Mouse (Mus musculus) monocyte, adult 5-6 weeks (primary cell): Measurements from ENCODE around the gene Fbxo45. TPM values are rescaled to one million over a fixed set of nuclear protein-coding genes. Genes with fewer than 3 reads are reported as not detected.

Experiments
- ATAC-seq: fragments of 153-309, 156-312 bp; replicated peaks from 2 replicates; pipeline ENCODE4 v1.8.0; 2017; ENCODE audit warnings: mild to moderate bottlenecking; ENCODE audit not compliant: low TSS enrichment, insufficient number of reproducible peaks, severe bottlenecking, poor library complexity, low FRiP score
- total RNA-seq: library from RNA; stranded (forward); fragments of 200-1000, 200-491, 200-594 nt; gene quantifications from 3 replicates; pipeline ENCODE4 v1.2.3, GENCODE M21; 2017

Gene Fbxo45
- total RNA-seq, 1 experiment from 2014 or later: 14.1 TPM

GRCm38 (mm10) chr16:32214804-32215576 is 32.0 kb downstream of the Fbxo45 start:
- no peak for ATAC-seq

DNA sequence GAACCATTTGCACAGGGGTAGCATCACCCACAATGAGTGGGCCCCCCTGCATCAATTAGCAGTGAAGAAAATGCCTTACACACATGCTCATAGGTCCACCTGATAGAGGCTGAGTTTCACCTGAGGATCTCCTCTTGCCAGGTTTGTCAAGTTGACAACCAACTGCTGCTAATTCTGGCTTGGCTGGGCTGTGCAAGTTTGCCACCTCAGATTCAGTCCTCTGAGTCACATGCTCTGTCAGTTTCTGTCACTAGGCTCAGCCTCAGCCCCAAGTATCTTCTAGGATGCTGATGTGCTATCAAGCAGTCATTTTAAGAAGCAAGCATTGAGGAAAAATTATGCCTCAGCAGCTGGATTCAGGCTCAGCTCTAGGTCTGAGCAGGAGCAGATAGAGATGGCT is 32.8 kb downstream of the Fbxo45 start:
- no peak for ATAC-seq

- ATAC-seq: no peak
These were observed 42.1 kb downstream of the Fbxo45 start for GRCm38 (mm10) chr16:32204902-32205301.

DNA sequence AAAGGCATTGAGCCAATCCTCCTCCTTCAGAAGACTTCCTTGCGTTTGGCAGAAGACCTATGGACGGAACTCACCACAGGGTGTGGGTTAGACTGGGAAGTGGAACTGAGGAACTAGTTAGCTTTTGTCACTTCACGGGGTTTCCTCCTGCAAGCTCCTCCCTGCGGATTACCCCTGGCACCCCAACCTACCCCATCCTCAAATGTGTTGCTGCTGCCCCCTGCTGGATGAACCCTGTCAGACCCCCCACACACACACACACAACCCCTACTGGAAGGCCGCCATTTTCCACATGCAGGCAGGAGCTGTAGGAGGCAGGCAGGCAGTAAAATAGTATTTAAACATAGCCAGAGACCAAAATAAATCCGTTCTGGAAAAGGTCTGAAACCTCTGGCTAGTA is 44.3 kb downstream of the Fbxo45 start:
- ATAC-seq: peak; percentile 96

- ATAC-seq: no peak
These were observed 46.0 kb downstream of the Fbxo45 start for GRCm38 (mm10) chr16:32201004-32201325.

DNA sequence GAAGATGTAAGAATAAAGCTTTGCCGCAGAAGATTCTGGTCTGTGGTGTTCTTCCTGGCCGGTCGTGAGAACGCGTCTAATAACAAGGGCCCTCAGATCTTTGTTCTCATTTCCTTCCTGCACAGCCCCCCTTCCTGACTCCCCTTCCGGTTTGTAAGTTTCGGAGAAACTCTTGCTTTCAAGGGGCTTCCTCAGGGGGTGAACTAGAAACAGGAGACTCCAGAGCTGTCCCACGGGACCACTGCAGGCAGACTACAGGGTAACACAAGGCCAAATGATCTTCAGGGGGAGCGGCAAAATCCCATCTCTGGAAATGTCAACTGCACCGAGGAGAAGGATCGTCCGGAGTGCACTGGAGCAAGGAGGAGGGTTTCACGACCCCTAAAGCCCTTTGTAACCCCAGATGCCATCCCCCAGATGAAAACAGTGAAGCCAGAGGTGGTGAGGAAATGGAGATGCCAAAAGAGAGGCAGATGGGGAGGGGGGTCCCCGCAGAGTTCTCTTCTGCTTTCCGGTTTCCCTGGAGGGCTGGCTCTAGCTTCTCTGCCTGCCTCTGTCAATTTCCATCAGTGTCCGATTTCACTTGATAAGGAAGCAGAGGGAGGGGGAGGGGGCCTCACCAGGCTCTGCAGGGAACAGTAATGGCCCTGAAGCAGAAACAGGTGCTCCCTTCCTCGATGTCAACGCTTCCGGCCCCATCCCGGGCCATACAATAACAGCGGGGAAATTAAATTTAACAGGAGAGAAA is 46.5 kb downstream of the Fbxo45 start:
- ATAC-seq: no peak; the same call in 1 of the 2 replicates

- ATAC-seq: peak; percentile 93
These were observed 56.9 kb downstream of the Fbxo45 start for GRCm38 (mm10) chr16:32190011-32190441.

- peak; percentile 86 for ATAC-seq
These were observed 57.8 kb downstream of the Fbxo45 start for GRCm38 (mm10) chr16:32189109-32189508.

DNA sequence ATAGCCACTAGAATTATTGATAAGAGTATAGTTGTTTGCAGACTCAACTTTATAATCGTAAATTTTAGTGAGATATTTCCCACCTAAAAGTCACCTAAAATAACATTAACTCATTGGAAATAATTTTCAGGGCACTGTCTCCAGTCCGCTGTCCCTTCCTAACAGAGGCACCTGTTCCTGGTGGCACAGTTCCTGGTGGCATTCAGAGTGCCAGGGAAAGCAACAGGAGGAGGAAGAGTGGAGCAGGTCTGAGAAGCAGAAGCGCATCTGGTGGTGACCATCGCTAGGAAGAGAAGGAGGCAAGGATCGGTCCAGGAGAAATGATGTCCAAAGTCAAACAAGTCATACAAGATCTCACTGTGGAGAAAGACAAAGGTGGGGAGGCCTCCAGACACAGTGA is 60.9 kb downstream of the Fbxo45 start:
- no peak for ATAC-seq

Other genes with a start within 250 kb of the Fbxo45 start
- 11.9 to 24.6 TPM (median 17.9 TPM) in 3 replicates for gene Senp5, start 243.9 kb downstream of the Fbxo45 start, total RNA-seq
- gene Pak2, start 167.8 kb downstream of the Fbxo45 start, total RNA-seq: 73.5 to 104 TPM (median 79.7 TPM) in 3 replicates
- 47.5 to 86.8 TPM (median 70.6 TPM) in 3 replicates for gene Pigx, start 147.4 kb downstream of the Fbxo45 start, total RNA-seq
- gene Cep19, start 147.4 kb downstream of the Fbxo45 start, total RNA-seq: 11.1 to 15.4 TPM (median 12.7 TPM) in 3 replicates
- gene Nrros, start 81.6 kb downstream of the Fbxo45 start, total RNA-seq: 151 to 182 TPM (median 158 TPM) in 3 replicates
- gene Bex6, start 67.3 kb downstream of the Fbxo45 start, total RNA-seq: 0.87 to 1.3 TPM in 2 of 3 replicates, not detected in the other
- gene Wdr53, start 69 bp upstream of the Fbxo45 start, total RNA-seq: 12.4 to 18.3 TPM (median 15.3 TPM) in 3 replicates
- gene Smco1, start 24.3 kb upstream of the Fbxo45 start, total RNA-seq: not detected in 3 replicates
- 25.0 to 33.0 TPM (median 27.0 TPM) in 3 replicates for gene Rnf168, start 30.3 kb upstream of the Fbxo45 start, total RNA-seq
- gene Ubxn7, start 85.1 kb upstream of the Fbxo45 start, total RNA-seq: 34.8 to 52.2 TPM (median 41.0 TPM) in 3 replicates
- not detected in 3 replicates for gene Tm4sf19, start 153.3 kb upstream of the Fbxo45 start, total RNA-seq
- 5.4 to 18.0 TPM (median 16.4 TPM) in 3 replicates for gene Tctex1d2, start 172.5 kb upstream of the Fbxo45 start, total RNA-seq
- gene Pcyt1a, start 183.8 kb upstream of the Fbxo45 start, total RNA-seq: 58.4 to 78.2 TPM (median 76.1 TPM) in 3 replicates
- 0.48 to 0.49 TPM in 2 of 3 replicates, not detected in the other for gene Slc51a, start 240.7 kb upstream of the Fbxo45 start, total RNA-seq
- gene Zdhhc19, start 249.1 kb upstream of the Fbxo45 start, total RNA-seq: not detected in 3 replicates